Mouse (Mus musculus): ENCODE measurements at regions not wholly inside any gene's neighbourhood (a gene's known extent, or its start where the extent isn't known, plus 50 kb on each side); places are given as distances from the start of the nearest gene placed in this dataset.

DNA sequence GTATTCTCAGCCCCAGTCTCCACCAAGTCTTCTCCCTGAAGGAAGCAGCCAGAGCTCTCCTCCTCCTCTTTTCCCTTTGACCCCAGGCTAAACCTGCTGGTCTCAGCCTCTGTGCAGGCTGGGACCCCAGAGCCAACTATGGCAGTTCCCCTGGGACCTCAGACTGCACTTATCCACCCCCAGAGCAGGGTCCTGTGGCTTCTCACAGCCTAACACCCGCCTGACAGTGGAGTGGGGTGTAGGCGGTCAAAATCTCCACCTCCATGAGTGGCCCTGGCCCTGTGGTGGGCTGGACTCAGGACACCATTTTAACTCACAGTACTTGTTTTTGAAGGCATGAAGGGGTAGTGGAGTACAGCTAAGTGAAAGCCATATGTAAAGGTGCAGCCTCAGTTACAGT lies 222.1 kb downstream of the Serpinb8 start:
- no peak overlapping the region for H3K9ac ChIP-seq (ENCODE audit: insufficient read depth, low read depth)
- dilution Hi-C loops (cut with MboI; ENCODE audit: extremely low pct_ligation_motif_present, extremely low pct_unique_long_range_greater_than_20kb, low sequenced_read_pairs) (no loop called here), in situ Hi-C loops (cut with MboI; ENCODE audit: low pct_ligation_motif_present, low pct_unique_long_range_greater_than_20kb, low sequenced_read_pairs) (no loop called here)
- H3K4me1 ChIP-seq (ENCODE audit: control insufficient read depth in 1 of 2, insufficient read depth in 2 of 2): peaks cover 0 to 34% of the 10 kb centered on the region in 2 experiments; a peak in 2 of 4 replicates
- H3K4me2 ChIP-seq (ENCODE audit: insufficient read depth, low read depth, poor library complexity, severe bottlenecking): no peak overlapping the region
- no peaks in the 10 kb centered on the region for H3K36me3 ChIP-seq (replicated peaks in 1 of 2; ENCODE audit: control insufficient read depth in 1 of 2, insufficient read depth in 1 of 2, low read length in 1 of 2)
- no peak overlapping the region for H3K27ac ChIP-seq (ENCODE audit: insufficient read depth, low read depth)
- H3K4me3 ChIP-seq (replicated peaks in 1 of 3; ENCODE audit: low read depth in 2 of 3, low read length in 2 of 3, poor library complexity in 1 of 3): no peak overlapping the region
- TF ChIP-seq IRF4 (IDR thresholded peaks at IDR 0.05; ENCODE audit: low read depth, low read length) (no peak), CHD2 (IDR thresholded peaks at IDR 0.05; ENCODE audit: low read length) (no peak), HCFC1 (IDR thresholded peaks at IDR 0.05; ENCODE audit: low read depth, low read length) (no peak), KAT2A (IDR thresholded peaks at IDR 0.05; ENCODE audit: insufficient replicate concordance, low read length) (no peak), ZKSCAN1 (IDR thresholded peaks at IDR 0.05; ENCODE audit: borderline replicate concordance, low read depth, low read length) (no peak), ZNF384 (IDR thresholded peaks at IDR 0.05; ENCODE audit: low read depth, low read length) (no peak), SMC3 (IDR thresholded peaks at IDR 0.05; ENCODE audit: low read depth, low read length) (no peak), JUN (IDR thresholded peaks at IDR 0.05; ENCODE audit: insufficient read depth, low read depth, low read length) (no peak)
- H3K9me3 ChIP-seq (replicated peaks; ENCODE audit: low read length): no peaks in the 10 kb centered on the region
- no peaks in the 10 kb centered on the region for H3K79me2 ChIP-seq (replicated peaks; ENCODE audit: control insufficient read depth, extremely low read depth, insufficient read depth, poor library complexity, severe bottlenecking)
- H3K27me3 ChIP-seq (replicated peaks): no peaks in the 10 kb centered on the region
- no peak for DNase-seq (ENCODE audit: extremely low read depth)

DNA sequence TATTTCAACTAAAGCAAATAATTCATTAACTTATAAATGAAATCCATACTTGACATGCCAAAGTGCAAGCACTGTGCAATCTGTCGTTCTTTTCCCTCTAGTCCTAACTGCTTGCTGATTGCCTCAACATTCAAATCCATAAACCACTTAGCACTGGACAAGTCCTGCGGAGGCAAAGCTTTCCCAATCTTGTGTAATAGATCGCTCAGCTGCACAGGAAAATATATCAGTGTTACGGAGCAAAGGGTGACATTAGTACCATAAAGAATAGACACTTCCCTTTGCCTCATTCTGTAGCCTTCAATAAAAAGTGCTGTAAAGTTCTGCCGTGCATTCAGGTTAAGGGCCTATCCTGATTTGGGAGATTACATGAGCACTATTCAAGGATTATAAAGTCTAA lies 248.1 kb downstream of the Serpinb8 start:
- Histone ChIP-seq H3K9me3 (replicated peaks; ENCODE audit: low read length) (no peaks in the 10 kb centered on the region), H3K27ac (ENCODE audit: insufficient read depth, low read depth) (no peak overlapping the region), H3K36me3 (replicated peaks in 1 of 2; ENCODE audit: control insufficient read depth in 1 of 2, insufficient read depth in 1 of 2, low read length in 1 of 2) (no peaks in the 10 kb centered on the region), H3K4me3 (replicated peaks in 1 of 3; ENCODE audit: low read depth in 2 of 3, low read length in 2 of 3, poor library complexity in 1 of 3) (no peak overlapping the region), H3K9ac (ENCODE audit: insufficient read depth, low read depth) (no peak overlapping the region), H3K79me2 (replicated peaks; ENCODE audit: control insufficient read depth, extremely low read depth, insufficient read depth, poor library complexity, severe bottlenecking) (no peaks in the 10 kb centered on the region), H3K4me1 (ENCODE audit: control insufficient read depth in 1 of 2, insufficient read depth in 2 of 2) (no peaks in the 10 kb centered on the region), H3K27me3 (replicated peaks) (no peaks in the 10 kb centered on the region), H3K4me2 (ENCODE audit: insufficient read depth, low read depth, poor library complexity, severe bottlenecking) (no peak overlapping the region)
- dilution Hi-C loops (cut with MboI; ENCODE audit: extremely low pct_ligation_motif_present, extremely low pct_unique_long_range_greater_than_20kb, low sequenced_read_pairs): no loop called here
- in situ Hi-C loops (cut with MboI; ENCODE audit: low pct_ligation_motif_present, low pct_unique_long_range_greater_than_20kb, low sequenced_read_pairs): no loop called here
- no peak for DNase-seq (ENCODE audit: extremely low read depth)
- no peak for TF ChIP-seq JUN (IDR thresholded peaks at IDR 0.05; ENCODE audit: insufficient read depth, low read depth, low read length)
- TF ChIP-seq PAX5 (IDR thresholded peaks at IDR 0.05; ENCODE audit: low read length): no peak
- TF ChIP-seq POLR2A (IDR thresholded peaks at IDR 0.05; ENCODE audit: low read depth, low read length): no peak
- TF ChIP-seq CHD1 (IDR thresholded peaks at IDR 0.05; ENCODE audit: low read depth, low read length): no peak
- TF ChIP-seq CTCF (conservative IDR thresholded peaks at IDR 0.05 in 1 of 2, IDR thresholded peaks at IDR 0.05 in 1 of 2; ENCODE audit: low read depth in 2 of 2, low read length in 2 of 2): no peak
- TF ChIP-seq MXI1 (IDR thresholded peaks at IDR 0.05; ENCODE audit: low read depth, low read length): no peak
- no peak for TF ChIP-seq ZKSCAN1 (IDR thresholded peaks at IDR 0.05; ENCODE audit: borderline replicate concordance, low read depth, low read length)
- TF ChIP-seq RCOR1 (conservative IDR thresholded peaks at IDR 0.05; ENCODE audit: low read depth, low read length): no peak
- TF ChIP-seq BHLHE40 (IDR thresholded peaks at IDR 0.05; ENCODE audit: low read depth, low read length): no peak
- no peak for TF ChIP-seq MAX (IDR thresholded peaks at IDR 0.05; ENCODE audit: low read length)
- TF ChIP-seq CHD2 (IDR thresholded peaks at IDR 0.05; ENCODE audit: low read length): no peak
- no peak for TF ChIP-seq ELF1 (IDR thresholded peaks at IDR 0.05; ENCODE audit: low read depth, low read length)
- TF ChIP-seq ZNF384 (IDR thresholded peaks at IDR 0.05; ENCODE audit: low read depth, low read length): no peak
- TF ChIP-seq ZMIZ1 (IDR thresholded peaks at IDR 0.05; ENCODE audit: low read depth, low read length): no peak
- TF ChIP-seq RAD21 (IDR thresholded peaks at IDR 0.05; ENCODE audit: low read depth, low read length): no peak
- TF ChIP-seq EP300 (IDR thresholded peaks at IDR 0.05; ENCODE audit: low read length): no peak
